Mouse (Mus musculus) erythroblast, embryonic 14.5 days (primary cell): ENCODE measurements around the gene Sc5d.

Experiments
- GATA1 ChIP-seq: IDR thresholded peaks from 2 replicates; pipeline ENCODE4 v1.6.1; 2012; ENCODE audit warnings: low read length, inconsistent platforms, mixed read lengths
- TAL1 ChIP-seq: IDR thresholded peaks from 3 replicates; pipeline ENCODE4 v1.6.1; 2012; ENCODE audit warnings: low read length, inconsistent platforms, mixed read lengths

DNA sequence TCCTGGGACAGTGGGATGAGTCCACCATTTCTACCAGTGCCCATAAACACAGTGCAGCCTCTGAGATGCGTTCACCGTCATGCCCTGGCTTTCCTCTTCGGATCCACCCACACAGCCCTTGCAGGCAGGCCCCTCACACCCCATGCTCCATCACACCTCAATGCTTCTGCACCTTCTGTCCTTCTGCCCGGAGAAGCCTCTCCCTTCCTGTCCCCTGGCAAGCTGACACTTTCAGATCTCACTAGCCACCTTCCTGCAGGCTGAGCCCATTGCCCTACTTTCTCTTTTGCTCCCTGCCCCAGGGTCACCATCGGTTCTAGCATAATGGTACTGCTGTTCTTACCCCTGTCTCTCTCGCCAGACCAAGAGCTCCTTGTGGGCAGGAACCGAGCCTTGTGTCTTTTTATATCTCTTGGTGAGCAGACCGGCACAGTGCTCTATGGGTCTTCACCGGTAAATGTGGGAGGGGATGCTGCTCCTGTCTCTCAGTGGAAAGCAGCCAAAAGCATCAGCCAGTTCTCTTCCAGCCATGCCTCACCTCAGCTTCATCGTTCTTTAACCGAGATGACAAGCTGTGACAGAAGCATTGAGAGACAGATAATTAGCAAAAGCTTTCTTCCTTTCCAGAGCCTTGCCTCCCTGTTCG is 34.5 kb downstream of the Sc5d start:
- TF ChIP-seq GATA1, result no peak
- no peak for TF ChIP-seq TAL1
